Mouse (Mus musculus) heart, postnatal 4 days (tissue): ENCODE results near the gene Gm9508. TPM values are rescaled to one million over a fixed set of nuclear protein-coding genes. Genes with fewer than 3 reads are reported as not detected.
"Not testable (repeated sequence)": the region's sequence is repeated elsewhere in the genome, so short reads cannot be mapped to it uniquely, and the experiment has no call there.

Source experiments
- DNase-seq: peaks from one replicate; pipeline ENCODE4 v3.0.0; 2021
- total RNA-seq, 2 experiments: library from RNA; stranded (reverse); gene quantifications; 2 replicates each; pipeline ENCODE4 v1.2.3; 2021

Gene Gm9508
- not detected for total RNA-seq

DNA sequence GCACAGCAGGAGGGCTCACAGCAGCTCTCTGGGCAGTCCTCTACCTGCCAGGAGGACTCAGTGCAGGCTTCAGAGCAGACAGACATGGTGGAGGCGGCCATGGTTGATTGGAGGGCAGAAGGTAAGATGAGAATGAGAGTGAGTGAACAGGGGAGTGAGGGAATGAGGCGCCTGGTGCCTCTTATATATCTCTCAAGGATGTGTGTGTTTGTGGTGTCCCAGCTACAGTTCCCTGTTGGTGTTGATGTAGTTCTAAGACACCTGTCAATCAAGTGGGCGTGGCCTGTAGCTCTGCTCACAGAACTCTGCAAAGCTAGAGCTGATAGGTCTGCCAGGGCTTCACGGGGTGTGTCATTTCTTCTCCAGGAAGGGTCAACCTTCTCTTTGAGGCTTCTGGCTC is at the start of gene Gm9508:
TSS of gene Gm9508 (minus strand) at position 101 of the 400 bp plus-strand sequence.
- no peak for DNase-seq

DNA sequence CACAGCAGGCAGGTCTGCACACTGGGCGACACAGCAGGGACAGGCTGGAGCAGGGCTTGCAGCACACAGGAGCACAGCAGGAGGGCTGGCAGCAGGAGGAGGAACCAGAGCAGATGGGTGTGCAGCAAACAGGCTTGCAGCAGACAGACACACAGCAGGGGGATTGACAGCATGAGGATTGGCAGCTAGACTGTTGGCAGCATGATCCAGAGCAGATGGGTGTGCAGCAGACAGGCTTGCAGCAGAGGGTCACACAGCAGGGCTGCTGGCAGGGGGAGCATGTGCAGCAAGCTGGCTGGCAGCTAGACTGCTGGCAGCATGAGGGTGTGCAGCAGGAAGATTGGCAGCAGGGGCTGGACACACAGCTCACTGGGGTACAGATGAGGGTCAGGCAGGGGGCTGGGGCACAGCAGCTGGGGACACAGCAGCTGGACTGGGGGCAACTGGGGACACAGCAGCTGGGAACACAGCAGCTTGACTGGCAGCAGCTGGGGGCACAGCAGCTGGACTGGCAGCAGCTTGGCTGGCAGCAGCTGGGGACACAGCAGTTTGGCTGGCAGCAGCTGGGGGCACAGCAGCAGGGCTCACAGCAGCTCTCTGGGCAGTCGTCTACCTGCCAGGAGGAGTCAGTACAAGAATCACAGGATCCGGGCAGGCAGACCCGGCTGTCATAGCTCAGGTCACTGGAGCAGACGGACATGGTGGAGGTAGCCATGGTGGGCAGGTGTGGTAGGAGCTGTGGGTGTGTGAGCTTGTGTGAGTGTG is 45.1 kb upstream of the Gm9508 start, which contains the start of gene Gm18596:
TSS of gene Gm18596 (minus strand) at position 715 of the 765 bp plus-strand sequence.
- DNase-seq, result not testable (repeated sequence)

DNA sequence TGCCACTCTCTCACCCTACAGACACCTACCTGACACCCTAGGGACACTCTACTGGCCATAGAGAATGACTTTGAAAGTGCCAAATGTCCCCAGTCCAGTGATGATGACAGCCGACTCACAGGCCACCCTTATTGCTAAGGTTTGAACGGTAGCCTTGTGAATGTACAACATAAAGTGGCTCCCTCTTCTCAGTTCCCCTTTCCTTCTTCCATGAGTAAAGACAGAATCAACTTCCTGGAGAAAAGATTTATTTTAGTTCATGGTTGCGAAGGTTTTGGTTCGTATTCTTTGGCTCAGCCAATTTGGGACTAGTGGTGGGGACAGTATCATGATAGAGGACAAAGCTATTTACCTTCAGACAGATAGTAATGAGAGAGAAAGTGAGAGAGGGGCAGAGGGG is 41.9 kb upstream of the Gm9508 start:
- DNase-seq, result no peak

DNA sequence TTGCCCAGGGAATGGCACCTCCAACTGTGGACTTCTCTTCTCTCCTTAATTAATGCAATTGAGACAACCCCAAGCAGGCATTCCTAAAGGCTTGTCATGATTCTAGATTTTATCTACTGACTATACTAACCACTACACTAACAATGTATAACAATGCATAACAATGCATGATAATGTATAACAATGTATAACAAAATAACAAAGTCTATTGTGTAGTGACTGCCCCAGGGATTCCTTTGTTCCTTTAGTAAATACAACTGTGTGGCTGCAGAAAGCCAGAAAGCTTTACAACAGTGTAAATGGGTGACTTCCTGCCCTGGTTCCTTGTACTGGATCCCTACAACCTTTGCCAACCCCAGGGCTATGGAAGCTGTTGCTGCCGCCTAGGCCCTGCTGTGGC is 38.9 kb upstream of the Gm9508 start:
- DNase-seq, result no peak

- no peak for DNase-seq
Observed at GRCm38 (mm10) chr10:77729241-77729640, 32.2 kb upstream of the Gm9508 start.

DNA sequence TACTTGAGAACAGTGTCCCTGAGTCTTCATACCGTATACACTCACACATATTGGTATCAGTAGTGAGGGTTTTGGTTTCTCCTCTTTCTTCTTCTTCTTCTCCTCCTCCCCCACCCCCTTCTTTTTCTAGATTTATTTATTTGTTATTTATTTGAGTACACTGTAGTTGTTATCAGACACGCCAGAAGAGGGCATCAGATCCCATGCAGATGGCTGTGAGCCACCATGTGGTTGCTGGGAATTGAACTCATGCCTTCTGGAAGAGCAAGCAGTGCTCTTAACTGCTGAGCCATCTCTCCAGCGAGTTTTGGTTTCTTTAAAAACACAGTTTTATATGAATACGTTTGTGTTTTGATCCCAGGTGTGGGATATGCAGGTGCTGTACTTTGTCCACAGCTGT is 31.2 kb upstream of the Gm9508 start:
- no peak for DNase-seq

DNA sequence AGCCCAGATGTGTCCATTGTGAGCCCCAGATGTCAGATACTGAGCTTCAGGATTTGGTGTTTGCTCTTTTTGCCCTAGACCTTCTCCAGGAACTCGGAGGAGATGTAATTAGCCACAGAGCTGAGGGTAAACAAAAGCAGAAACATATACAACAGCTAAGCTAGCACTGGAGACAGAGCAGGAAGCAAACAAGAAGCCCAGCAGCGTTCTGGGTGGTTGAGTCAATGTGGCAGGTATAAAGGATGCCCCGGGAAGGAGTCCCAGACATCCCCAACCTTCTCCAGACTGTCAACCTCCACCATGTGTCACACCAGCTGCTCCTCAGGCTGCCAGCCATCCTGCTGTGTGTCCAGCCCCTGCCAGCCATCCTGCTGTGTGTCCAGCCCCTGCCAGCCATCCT is 29.2 kb upstream of the Gm9508 start, which contains the start of gene Gm10100:
TSS of gene Gm10100 (plus strand) at position 301 of the 400 bp plus-strand sequence.
- no peak for DNase-seq

DNA sequence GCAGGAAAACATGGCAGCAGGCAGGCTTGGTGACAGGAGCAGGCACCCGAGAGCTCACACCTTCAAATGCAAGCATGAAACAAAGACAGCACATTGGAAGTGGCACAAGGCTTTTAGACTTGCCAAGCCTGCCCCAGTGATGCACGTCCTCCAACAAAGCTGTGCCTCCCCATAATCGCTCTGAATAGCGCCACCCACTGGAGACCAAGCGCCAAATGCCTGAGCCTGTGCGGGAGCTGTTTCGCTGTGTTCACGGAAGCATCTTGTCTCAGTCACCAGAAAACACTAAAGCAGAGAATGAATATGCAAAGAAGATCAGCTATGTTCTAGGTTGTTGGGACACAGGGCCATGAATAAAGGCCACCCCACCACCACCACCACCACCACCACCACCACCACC is 27.8 kb upstream of the Gm9508 start:
- DNase-seq, result no peak

DNA sequence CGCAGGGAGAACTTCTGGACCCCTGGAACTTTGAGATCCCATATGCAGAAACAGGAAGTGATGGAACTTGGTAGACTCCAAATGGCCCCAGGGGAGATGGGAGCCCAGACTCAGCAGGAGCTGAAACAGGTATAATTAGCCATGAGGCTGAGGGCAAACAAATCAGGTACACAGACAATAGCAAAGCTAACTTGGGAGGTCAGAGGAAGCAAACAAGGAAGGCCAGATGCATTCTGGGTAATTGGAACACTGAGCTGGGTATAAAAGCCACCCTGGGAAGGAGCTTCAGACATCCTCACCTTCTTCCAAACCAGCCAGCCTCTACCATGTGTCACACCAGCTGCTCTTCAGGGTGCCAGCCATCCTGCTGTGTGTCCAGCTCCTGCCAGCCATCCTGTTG is 23.3 kb upstream of the Gm9508 start, which contains the start of gene Krtap12-1:
TSS of gene Krtap12-1 (plus strand) at position 301 of the 400 bp plus-strand sequence.
- DNase-seq, result not testable (repeated sequence)

DNA sequence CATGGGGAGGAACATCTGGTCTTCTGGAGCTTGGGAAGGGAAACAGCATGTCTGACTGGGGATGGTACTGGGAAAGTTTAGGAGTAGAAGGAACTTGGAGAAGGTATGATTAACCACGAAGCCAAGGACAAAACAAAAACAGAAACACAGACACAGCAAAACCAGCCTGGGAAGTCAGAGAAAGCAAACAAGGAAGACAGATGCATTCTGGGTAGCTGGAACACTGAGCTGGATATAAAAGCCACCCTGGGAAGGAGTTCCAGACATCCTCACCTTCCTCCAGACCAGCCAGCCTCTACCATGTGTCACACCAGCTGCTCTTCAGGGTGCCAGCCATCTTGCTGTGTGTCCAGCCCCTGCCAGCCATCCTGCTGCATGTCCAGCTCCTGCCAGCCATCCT is 18.5 kb upstream of the Gm9508 start, which contains the start of gene Gm10142:
TSS of gene Gm10142 (plus strand) at position 301 of the 400 bp plus-strand sequence.
- no peak for DNase-seq

- DNase-seq, result no peak
Observed at GRCm38 (mm10) chr10:77713734-77714133, 16.7 kb upstream of the Gm9508 start.

DNA sequence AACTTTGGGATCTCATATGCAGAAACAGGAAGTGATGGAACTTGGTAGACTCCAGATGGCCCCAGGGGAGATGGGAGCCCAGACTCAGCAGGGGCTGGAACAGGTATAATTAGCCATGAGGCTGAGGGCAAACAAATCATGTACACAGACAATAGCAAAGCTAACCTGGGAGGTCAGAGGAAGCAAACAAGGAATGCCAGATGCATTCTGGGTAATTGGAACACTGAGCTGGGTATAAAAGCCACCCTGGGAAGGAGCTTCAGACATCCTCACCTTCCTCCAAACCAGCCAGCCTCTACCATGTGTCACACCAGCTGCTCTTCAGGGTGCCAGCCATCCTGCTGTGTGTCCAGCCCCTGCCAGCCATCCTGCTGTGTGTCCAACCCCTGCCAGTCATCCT is 14.1 kb upstream of the Gm9508 start, which contains the start of gene Gm10024:
TSS of gene Gm10024 (plus strand) at position 301 of the 400 bp plus-strand sequence.
- not testable (repeated sequence) for DNase-seq

GRCm38 (mm10) chr10:77709831-77710230 is 12.8 kb upstream of the Gm9508 start:
- DNase-seq, result no peak

GRCm38 (mm10) chr10:77706326-77706725 is 9.3 kb upstream of the Gm9508 start, which contains the start of gene Gm10272:
TSS of gene Gm10272 (plus strand) at chr10:77706626.
- DNase-seq, result no peak

- not testable (repeated sequence) for DNase-seq
Observed at GRCm38 (mm10) chr10:77690356-77690807, 6.7 kb downstream of the Gm9508 start, which contains the start of gene Gm19402. TSS of gene Gm19402 (minus strand) at chr10:77690757.

DNA sequence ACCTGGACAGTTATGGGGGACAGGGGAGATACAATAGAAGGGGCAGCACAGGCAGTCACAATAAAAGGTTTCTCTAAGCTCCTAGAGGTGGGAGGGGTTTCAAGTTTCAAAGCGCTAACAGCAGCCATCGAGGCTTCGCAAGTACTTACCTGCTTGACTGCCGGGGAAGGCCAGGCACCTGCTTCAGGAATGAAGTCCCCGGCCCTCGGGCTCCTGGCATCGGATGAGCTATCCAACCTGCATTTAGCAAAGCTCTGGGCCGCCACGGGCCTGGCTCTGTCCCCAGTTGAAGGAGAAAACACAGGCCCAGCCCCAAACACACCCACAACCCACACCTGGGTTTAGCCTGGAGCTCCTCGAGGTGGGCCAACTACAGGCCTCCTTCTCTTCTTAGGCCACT is 10.0 kb downstream of the Gm9508 start:
- DNase-seq, result no peak

- peak; percentile 21 for DNase-seq
Observed at GRCm38 (mm10) chr10:77685895-77686664, 11.0 kb downstream of the Gm9508 start, which contains the start of gene Tspear. TSS of gene Tspear (plus strand) at chr10:77686569.

GRCm38 (mm10) chr10:77684181-77684580 is 12.9 kb downstream of the Gm9508 start:
- no peak for DNase-seq

DNA sequence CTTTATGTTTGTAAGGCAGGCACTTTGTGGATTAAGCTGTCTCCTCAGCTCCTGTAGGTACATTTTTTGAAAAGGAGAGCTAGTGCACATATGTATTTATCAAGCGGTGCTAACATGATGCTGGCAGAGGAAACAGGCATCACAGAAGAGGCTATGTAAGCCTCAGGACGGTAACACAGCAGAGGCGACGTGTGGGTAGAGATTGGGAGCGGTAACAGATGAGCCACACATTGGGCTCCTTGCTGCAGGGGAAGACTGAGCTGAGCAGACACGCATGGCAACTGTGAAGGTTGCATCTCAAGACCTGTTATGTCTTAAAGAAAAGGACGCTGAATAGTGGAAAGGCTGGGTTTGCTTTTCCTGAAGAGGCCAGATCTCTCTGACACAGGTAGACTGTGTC is 14.0 kb downstream of the Gm9508 start:
- DNase-seq, result no peak

DNA sequence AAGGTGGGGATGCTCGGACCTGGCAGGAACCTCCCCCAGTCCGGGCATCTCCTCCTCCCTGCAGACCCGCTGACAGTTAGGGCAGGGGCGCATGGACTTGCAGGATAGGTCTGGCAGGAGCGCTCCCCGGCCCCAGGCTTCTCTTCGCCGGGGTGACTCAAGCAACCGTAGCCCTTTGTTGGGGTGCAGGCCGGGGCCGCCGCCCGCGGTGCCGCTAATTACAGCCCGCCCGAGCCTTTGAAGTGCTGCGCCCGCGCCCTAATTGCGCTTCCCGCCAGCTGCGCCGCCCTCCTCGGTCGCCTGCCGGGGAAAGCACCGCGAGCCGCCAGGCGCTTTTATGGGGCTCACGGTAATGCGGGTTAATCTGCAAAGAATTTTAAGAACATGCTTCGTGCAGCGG is 19.5 kb downstream of the Gm9508 start:
- no peak for DNase-seq

DNA sequence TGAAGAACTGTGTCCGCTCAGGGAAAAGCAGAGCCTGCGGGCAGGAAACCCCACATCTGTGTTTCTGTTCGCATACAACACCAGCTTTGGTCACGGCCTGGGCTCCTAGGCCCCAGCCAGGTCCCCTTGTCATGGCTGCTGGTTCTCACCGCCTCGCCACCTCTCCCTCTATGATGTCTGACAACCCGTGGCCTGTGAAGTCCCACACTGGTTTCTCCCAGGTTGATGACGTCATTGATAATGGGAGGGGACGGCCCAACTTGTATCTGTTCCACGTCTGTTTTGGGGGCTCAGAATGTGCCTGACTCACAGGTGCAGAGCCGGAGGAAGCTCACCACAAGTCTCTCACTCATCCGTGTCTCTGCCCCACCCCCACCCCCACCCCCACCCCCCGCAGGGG is 23.3 kb downstream of the Gm9508 start:
- no peak for DNase-seq

DNA sequence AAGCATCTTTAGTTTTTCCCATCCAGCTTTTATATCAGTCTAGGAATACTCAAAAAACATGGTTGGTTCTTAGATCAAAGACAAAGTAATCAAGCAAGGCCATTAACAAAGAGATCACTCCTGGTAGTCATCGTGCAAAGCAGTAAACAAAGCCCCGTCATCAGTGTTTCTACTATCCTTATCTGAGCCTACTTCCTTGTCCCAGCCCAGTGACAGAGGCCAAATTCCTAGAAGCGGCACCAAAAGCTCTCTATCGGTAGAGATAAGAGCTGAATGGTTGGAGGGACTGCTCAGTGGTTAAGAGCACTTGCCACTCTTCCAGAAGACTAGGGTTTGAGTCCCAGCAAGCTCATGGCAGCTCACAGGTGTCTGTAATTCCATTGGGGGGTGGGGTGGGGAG is 25.5 kb downstream of the Gm9508 start:
- DNase-seq, result no peak

DNA sequence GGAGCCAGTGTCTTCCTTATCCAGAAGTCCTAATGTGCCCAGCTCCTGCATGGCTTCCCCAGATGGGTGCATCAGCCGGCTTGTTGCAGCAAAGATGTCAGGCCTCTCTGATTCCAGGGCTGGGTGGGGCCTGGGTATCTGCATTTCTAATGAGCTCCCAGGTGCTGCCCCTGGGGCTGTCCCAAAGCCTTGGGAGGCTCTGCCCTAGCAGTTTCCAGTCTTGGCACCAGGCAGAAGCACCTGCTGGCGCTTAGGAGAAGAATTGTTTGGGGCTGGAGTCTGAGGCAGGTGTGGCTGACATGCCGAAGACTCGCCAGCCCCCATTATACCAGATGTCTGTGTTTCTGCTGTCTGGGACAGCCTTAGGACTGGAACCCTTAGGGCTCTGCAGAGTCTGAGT is 26.3 kb downstream of the Gm9508 start:
- no peak for DNase-seq
